Mouse (Mus musculus): ENCODE data around the gene Cd300ld5.
"Not testable (repeated sequence)": the region's sequence is repeated elsewhere in the genome, so short reads cannot be mapped to it uniquely, and the experiment has no call there.

The Cd300ld5 gene

GRCm38 (mm10) chr11:115048259-115048658, 10.7 kb upstream of the Cd300ld5 start, which contains the start of gene Cd300ld3:
Cd300ld3 (minus strand) TSS chr11:115048409.
- DNase-seq: no peak

GRCm38 (mm10) chr11:115026912-115027311, 10.7 kb downstream of the Cd300ld5 start, which contains the start of gene Cd300ld4:
Cd300ld4 (minus strand) TSS chr11:115027012.
- not testable (repeated sequence) for DNase-seq

- not testable (repeated sequence) for DNase-seq
Measured at GRCm38 (mm10) chr11:115016093-115016492, 21.5 kb downstream of the Cd300ld5 start, which contains the start of gene Cd300ld2. Cd300ld2 (minus strand) TSS chr11:115016193.

GRCm38 (mm10) chr11:115004070-115004469, 33.5 kb downstream of the Cd300ld5 start:
- DNase-seq: no peak

- no peak for DNase-seq
Measured at GRCm38 (mm10) chr11:115001474-115002040, 36.0 kb downstream of the Cd300ld5 start, which contains the start of gene Cd300c2. Cd300c2 (minus strand) TSS chr11:115001880.

- DNase-seq: no peak
Measured at GRCm38 (mm10) chr11:114989793-114990192, 47.8 kb downstream of the Cd300ld5 start, which contains the start of gene Cd300ld. Cd300ld (minus strand) TSS chr11:114989922.

GRCm38 (mm10) chr11:114981866-114982265, 55.7 kb downstream of the Cd300ld5 start:
- DNase-seq: no peak
